Mouse (Mus musculus) bone marrow, adult 2 months (tissue): Measurements from ENCODE around the gene Gm4301. TPM values are rescaled to one million over a fixed set of nuclear protein-coding genes. Genes with fewer than 3 reads are reported as not detected.
"Not testable (repeated sequence)": the region's sequence is repeated elsewhere in the genome, so short reads cannot be mapped to it uniquely, and the experiment has no call there.

Experiments used
- H3K27ac ChIP-seq: fragments of 200-500 bp; 2 replicates; pipeline ENCODE4 v1.5.1; 2012; ENCODE audit warnings: low read depth, mild to moderate bottlenecking, control low read depth, inconsistent platforms, low read length; ENCODE audit not compliant: control insufficient read depth, poor library complexity, insufficient read depth
- H3K4me1 ChIP-seq: fragments of 200-500 bp; 2 replicates; pipeline ENCODE4 v1.6.1; 2011; ENCODE audit warnings: low read length; ENCODE audit not compliant: control insufficient read depth, insufficient read depth
- H3K4me3 ChIP-seq: fragments of 200-500 bp; replicated peaks from 2 replicates; pipeline ENCODE3; 2011; ENCODE audit warnings: mild to moderate bottlenecking, low read depth, low read length, control low read depth; ENCODE audit not compliant: control insufficient read depth
- CTCF ChIP-seq: fragments of 200-500 bp; IDR thresholded peaks from 2 replicates; pipeline ENCODE4 v1.5.1; 2011; ENCODE audit warnings: low read length, control low read depth; ENCODE audit not compliant: control insufficient read depth, insufficient read depth
- POLR2A ChIP-seq: fragments of 200-500 bp; IDR thresholded peaks from 2 replicates; pipeline ENCODE4 v1.6.1; 2011; ENCODE audit warnings: low read depth, mild to moderate bottlenecking, control low read depth, low read length, borderline replicate concordance; ENCODE audit not compliant: control insufficient read depth
- WGBS: fragments of 180-500 bp; shearing (Covaris S2); methylation state at CpG from one replicate; pipeline ENCODE4 v1.1.7; 2018; 5-methylcytosine and 5-hydroxymethylcytosine counted together
- polyA plus RNA-seq: library from polyadenylated mRNA; stranded (reverse); fragments of >200 nt; gene quantifications from 2 replicates; pipeline ENCODE4 v1.2.4, GENCODE M21; 2011; ENCODE audit warnings: low replicate concordance; ENCODE audit not compliant: missing spikeins, insufficient read depth, insufficient read length

Gene Gm4301
- not detected in 2 replicates for polyA plus RNA-seq

DNA sequence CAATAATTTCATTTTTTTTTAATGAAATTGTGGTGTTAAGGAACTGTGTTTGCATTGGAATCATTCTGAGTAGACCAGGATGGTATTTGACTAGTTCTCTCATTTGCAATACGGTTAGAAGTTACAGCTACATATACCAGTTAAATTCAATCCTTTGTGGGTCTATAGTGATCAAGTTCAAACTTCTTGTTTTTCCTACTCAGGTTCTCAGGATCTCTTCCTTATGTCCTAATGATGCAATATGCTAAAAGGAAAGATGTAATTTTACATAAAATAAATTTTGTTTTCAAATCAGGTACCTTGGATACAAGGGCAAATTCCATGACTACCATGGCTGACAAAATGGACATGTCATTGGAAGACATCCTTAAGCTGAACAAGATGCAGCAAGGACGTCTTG lies at the start of gene Gm4301:
Gene Gm4301 (plus strand): TSS at position 301 of the 400 bp plus-strand sequence.
- no CpG with 5 or more reads among the region's 2 CpGs for WGBS
- not testable (repeated sequence) for H3K4me1 ChIP-seq, H3K4me3 ChIP-seq, H3K27ac ChIP-seq

DNA sequence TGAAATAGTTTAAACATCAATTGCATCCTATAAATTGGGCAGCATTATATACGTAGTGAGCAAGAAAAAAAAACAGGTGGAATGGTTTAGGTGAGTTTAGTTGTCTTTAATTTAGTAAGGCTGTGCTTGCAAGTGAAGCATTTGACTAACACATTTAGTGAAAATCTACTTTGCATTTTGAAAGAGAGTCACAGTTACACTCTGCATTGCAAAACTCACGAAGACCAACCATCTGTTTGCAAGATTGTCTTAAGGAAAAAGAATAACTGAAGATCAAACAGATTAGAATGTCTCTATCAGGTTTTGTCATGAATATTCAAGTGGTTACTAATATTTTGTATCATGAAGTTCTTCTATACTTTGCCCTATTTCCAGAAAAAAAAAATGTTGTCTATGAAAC lies 39.4 kb upstream of the Gm4301 start:
- H3K4me3 ChIP-seq, result no peak overlapping the region
- no peaks in the 10 kb centered on the region for H3K4me1 ChIP-seq
- 68% methylated on average over 2 of the region's 2 CpGs for WGBS
- H3K27ac ChIP-seq, result no peak overlapping the region
- no peak for TF ChIP-seq CTCF
- TF ChIP-seq POLR2A, result no peak

GRCm38 (mm10) chr10:100300106-100300505 lies 35.4 kb upstream of the Gm4301 start:
- not testable (repeated sequence) for H3K27ac ChIP-seq, H3K4me3 ChIP-seq, H3K4me1 ChIP-seq

DNA sequence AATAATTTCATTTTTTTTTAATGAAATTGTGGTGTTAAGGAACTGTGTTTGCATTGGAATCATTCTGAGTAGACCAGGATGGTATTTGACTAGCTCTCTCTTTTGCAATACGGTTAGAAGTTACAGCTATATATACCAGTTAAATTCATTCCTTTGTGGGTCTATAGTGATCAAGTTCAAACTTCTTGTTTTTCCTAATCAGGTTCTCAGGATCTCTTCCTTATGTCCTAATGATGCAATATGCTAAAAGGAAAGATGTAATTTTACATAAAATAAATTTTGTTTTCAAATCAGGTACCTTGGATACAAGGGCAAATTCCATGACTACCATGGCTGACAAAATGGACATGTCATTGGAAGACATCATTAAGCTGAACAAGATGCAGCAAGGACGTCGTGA lies 5.1 kb downstream of the Gm4301 start, which contains the start of gene Gm4302:
Gene Gm4302 (plus strand): TSS at position 301 of the 400 bp plus-strand sequence.
- not testable (repeated sequence) for H3K4me3 ChIP-seq, H3K4me1 ChIP-seq, H3K27ac ChIP-seq
- no CpG with 5 or more reads among the region's 3 CpGs for WGBS

DNA sequence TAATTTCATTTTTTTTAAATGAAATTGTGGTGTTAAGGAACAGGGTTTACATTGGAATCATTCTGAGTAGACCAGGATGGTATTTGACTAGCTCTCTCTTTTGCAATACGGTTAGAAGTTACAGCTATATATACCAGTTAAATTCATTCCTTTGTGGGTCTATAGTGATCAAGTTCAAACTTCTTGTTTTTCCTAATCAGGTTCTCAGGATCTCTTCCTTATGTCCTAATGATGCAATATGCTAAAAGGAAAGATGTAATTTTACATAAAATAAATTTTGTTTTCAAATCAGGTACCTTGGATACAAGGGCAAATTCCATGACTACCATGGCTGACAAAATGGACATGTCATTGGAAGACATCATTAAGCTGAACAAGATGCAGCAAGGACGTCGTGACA lies 10.2 kb downstream of the Gm4301 start, which contains the start of gene Gm4303:
Gene Gm4303 (plus strand): TSS at position 301 of the 400 bp plus-strand sequence.
- H3K4me3 ChIP-seq, H3K27ac ChIP-seq, H3K4me1 ChIP-seq: not testable (repeated sequence)
- WGBS, result no CpG with 5 or more reads among the region's 3 CpGs

DNA sequence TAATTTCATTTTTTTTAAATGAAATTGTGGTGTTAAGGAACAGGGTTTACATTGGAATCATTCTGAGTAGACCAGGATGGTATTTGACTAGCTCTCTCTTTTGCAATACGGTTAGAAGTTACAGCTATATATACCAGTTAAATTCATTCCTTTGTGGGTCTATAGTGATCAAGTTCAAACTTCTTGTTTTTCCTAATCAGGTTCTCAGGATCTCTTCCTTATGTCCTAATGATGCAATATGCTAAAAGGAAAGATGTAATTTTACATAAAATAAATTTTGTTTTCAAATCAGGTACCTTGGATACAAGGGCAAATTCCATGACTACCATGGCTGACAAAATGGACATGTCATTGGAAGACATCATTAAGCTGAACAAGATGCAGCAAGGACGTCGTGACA lies 15.3 kb downstream of the Gm4301 start, which contains the start of gene Gm4305:
Gene Gm4305 (plus strand): TSS at position 301 of the 400 bp plus-strand sequence.
- not testable (repeated sequence) for H3K4me1 ChIP-seq, H3K27ac ChIP-seq, H3K4me3 ChIP-seq
- no CpG with 5 or more reads among the region's 3 CpGs for WGBS

- H3K4me1 ChIP-seq, H3K27ac ChIP-seq, H3K4me3 ChIP-seq: not testable (repeated sequence)
- WGBS, result 64% methylated on average over 2 of the region's 2 CpGs
Measured at GRCm38 (mm10) chr10:100356841-100357240, 21.4 kb downstream of the Gm4301 start.

DNA sequence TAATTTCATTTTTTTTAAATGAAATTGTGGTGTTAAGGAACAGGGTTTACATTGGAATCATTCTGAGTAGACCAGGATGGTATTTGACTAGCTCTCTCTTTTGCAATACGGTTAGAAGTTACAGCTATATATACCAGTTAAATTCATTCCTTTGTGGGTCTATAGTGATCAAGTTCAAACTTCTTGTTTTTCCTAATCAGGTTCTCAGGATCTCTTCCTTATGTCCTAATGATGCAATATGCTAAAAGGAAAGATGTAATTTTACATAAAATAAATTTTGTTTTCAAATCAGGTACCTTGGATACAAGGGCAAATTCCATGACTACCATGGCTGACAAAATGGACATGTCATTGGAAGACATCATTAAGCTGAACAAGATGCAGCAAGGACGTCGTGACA lies 25.6 kb downstream of the Gm4301 start, which contains the start of gene Gm4307:
Gene Gm4307 (plus strand): TSS at position 301 of the 400 bp plus-strand sequence.
- not testable (repeated sequence) for H3K4me3 ChIP-seq, H3K4me1 ChIP-seq, H3K27ac ChIP-seq
- WGBS, result no CpG with 5 or more reads among the region's 3 CpGs

DNA sequence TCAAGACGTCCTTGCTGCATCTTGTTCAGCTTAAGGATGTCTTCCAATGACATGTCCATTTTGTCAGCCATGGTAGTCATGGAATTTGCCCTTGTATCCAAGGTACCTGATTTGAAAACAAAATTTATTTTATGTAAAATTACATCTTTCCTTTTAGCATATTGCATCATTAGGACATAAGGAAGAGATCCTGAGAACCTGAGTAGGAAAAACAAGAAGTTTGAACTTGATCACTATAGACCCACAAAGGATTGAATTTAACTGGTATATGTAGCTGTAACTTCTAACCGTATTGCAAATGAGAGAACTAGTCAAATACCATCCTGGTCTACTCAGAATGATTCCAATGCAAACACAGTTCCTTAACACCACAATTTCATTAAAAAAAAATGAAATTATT lies 47.0 kb downstream of the Gm4301 start, which contains the start of gene Gm4312:
Gene Gm4312 (minus strand): TSS at position 101 of the 400 bp plus-strand sequence.
- not testable (repeated sequence) for H3K4me3 ChIP-seq, H3K4me1 ChIP-seq, H3K27ac ChIP-seq
- WGBS, result no CpG with 5 or more reads among the region's 2 CpGs

Other genes with a start within 250 kb of the Gm4301 start
- not detected in 2 replicates for gene Gm4302, start 5.2 kb downstream of the Gm4301 start, polyA plus RNA-seq
- gene Gm4303, start 10.3 kb downstream of the Gm4301 start, polyA plus RNA-seq, result not detected in 2 replicates
- gene Gm4305, start 15.4 kb downstream of the Gm4301 start, polyA plus RNA-seq, result not detected in 2 replicates
- not detected in 2 replicates for gene Gm4307, start 25.7 kb downstream of the Gm4301 start, polyA plus RNA-seq
- not detected in 2 replicates for gene Gm4312, start 46.9 kb downstream of the Gm4301 start, polyA plus RNA-seq
- 0.92 and 1.4 TPM in 2 replicates for gene Tmtc3, start 151.7 kb downstream of the Gm4301 start, polyA plus RNA-seq
- 47.0 and 71.3 TPM in 2 replicates for gene Cep290, start 151.9 kb downstream of the Gm4301 start, polyA plus RNA-seq